Mouse (Mus musculus) cerebellum, adult 11-12 months (tissue): Measurements from ENCODE around the gene Olfr1499.
"Not testable (repeated sequence)": the region's sequence is repeated elsewhere in the genome, so short reads cannot be mapped to it uniquely, and the experiment has no call there.

Experiments used
- DNase-seq: peaks from one replicate; pipeline ENCODE4 v3.0.0; 2022

The Olfr1499 gene

GRCm38 (mm10) chr19:13819347-13819746, at the start of gene Olfr1499:
Gene Olfr1499 (minus strand): TSS chr19:13819447.
- no peak for DNase-seq

DNA sequence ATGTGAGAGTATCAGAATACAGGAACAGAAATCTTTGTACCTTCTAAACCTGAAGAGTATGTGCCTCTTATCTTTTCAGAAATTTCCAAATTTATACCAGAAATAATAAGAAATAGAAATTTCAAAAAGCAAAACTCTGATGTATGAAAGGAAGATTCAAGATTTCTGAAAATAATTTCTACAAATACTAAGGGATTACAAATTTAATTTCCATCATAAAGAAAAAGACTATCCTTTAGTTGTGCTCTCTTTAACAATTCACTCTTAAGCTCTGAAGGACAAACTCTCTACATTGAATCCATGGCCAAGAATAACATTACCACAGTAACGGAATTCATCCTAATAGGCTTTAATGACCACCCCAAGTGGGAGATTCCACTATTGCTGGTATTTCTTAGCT, 42.2 kb upstream of the Olfr1499 start, which contains the start of gene Olfr1502:
Gene Olfr1502 (plus strand): TSS at position 301 of the 400 bp plus-strand sequence.
- DNase-seq, result no peak

- not testable (repeated sequence) for DNase-seq
Observed at GRCm38 (mm10) chr19:13850592-13850991, 31.3 kb upstream of the Olfr1499 start, which contains the start of gene Olfr1501. Gene Olfr1501 (minus strand): TSS chr19:13850692.

GRCm38 (mm10) chr19:13830388-13830787, 11.1 kb upstream of the Olfr1499 start, which contains the start of gene Olfr1500:
Gene Olfr1500 (minus strand): TSS chr19:13830488.
- no peak for DNase-seq

DNA sequence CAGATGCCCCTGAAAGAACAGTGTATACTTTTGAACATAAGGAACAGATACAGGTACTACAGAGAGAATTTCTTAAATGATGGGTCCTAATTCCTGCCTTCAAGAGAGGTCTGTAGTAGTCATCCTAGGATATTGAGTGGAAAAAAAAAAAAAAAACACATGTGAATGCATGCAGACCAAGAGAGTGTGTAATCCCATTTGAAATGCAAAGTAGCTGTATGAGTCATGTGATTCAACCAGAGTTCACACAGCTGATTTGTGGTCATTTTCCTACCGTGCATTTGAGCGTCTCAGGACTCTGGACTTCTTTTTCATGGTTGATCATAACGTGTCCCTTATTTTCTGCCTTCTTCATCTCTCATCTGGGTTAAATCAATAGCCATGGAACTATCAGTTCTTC, 9.2 kb upstream of the Olfr1499 start:
- DNase-seq, result no peak

GRCm38 (mm10) chr19:13820847-13821246, 1.6 kb upstream of the Olfr1499 start:
- no peak for DNase-seq

GRCm38 (mm10) chr19:13818827-13819226, 420 bp downstream of the Olfr1499 start:
- DNase-seq, result no peak

GRCm38 (mm10) chr19:13812823-13813222, 6.4 kb downstream of the Olfr1499 start:
- DNase-seq, result no peak

- DNase-seq, result not testable (repeated sequence)
Observed at GRCm38 (mm10) chr19:13805486-13805885, 13.8 kb downstream of the Olfr1499 start.

DNA sequence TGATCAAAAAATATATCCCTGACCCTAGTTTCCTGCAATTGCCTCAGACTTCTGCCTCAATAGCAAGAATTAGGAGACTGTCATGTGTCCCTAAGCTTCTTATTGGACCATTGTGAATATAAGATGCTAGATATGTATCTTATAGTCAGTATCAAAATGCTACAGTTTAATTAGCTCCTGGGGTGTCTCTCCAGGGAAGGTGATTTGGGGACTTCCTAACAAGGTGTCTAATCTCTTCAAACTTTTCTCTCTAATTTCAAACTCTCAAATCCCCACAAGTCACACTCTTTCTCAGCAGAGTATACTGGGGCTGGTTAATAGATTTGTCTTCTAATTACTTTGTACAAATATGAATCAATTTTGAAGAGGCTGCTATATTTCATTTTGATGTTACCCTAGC, 21.1 kb downstream of the Olfr1499 start, which contains the start of gene Olfr1497:
Gene Olfr1497 (minus strand): TSS at position 101 of the 400 bp plus-strand sequence.
- DNase-seq, result no peak

DNA sequence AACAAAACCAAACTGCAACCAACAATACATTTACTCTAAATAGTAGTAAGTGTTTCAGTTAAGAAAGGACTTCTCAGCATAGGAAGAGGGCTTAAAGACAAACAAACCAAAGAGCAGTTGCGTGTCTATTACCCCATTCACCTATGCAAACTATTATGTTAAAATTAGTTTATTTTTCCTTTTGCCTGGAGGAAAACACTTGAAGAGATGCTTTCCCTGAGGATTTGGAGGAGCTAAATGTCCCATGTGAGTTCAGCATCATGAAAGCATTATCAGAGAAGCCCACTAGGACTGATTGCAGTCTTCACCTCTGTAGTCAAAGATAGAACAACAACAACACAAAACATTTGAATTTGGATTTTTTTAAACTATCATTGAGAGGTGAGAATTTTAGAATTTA, 41.7 kb downstream of the Olfr1499 start, which contains the start of gene Olfr1496:
Gene Olfr1496 (plus strand): TSS at position 301 of the 400 bp plus-strand sequence.
- no peak for DNase-seq

DNA sequence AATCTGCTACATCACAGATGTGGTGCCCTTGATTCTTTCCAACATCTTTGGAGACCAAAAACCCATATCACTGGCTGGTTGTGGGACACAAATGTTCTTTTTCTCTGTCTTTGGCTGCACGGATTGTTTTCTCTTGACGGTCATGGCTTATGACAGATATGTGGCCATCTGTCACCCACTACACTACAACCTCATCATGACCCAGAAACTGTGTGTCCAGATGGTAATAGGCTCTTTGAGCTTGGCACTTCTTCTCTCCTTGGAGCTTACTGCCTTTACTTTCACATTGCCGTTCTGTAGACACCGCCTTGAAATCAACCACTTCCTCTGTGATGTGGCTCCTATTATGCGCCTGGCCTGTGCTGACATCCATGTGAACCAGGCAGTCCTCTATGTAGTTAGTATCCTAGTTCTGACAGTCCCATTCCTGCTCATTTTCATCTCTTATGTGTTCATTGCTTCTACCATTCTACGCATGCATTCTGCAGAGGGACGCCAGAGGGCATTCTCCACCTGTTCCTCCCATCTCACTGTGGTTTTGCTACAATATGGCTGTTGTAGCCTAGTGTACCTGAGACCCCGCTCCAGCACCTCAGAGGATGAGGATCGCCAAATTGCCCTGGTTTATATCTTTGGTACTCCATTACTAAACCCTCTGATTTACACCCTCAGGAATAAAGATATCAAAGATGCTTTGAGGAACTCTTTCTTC, 50.5 kb downstream of the Olfr1499 start:
- DNase-seq, result peak; percentile 38

DNA sequence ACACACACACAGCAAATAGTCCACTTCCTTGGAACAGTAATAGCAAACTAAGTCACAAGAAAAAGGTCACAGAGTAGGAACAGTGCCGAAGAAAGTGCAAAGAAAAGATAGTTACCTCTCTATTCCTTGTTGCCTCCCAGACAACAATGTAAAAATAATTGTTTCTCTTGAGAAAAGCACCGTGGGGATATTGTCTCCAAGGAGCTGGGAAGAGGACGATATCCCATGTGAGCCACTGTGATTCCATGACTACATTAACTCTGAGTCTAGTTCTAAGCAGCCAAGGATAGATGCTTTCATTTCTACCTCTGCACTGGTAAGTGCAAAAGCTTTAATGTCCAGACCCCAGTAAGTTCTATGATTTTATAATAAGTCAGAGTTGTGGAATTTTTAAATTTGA, 54.9 kb downstream of the Olfr1499 start, which contains the start of gene Olfr1495:
Gene Olfr1495 (plus strand): TSS at position 301 of the 400 bp plus-strand sequence.
- DNase-seq, result no peak
